Mouse (Mus musculus) T-helper 1 cell (primary cell): ENCODE measurements around the gene Cbln3.

Experiments used
- in situ Hi-C: fragments of 300-600 bp; cut with MboI, MseI; formaldehyde crosslinking; loops from one replicate; pipeline ENCODE4 v1.15.1; 2025; ENCODE audit warnings: high pct_unique_total_duplicates

Cbln3 gene

DNA sequence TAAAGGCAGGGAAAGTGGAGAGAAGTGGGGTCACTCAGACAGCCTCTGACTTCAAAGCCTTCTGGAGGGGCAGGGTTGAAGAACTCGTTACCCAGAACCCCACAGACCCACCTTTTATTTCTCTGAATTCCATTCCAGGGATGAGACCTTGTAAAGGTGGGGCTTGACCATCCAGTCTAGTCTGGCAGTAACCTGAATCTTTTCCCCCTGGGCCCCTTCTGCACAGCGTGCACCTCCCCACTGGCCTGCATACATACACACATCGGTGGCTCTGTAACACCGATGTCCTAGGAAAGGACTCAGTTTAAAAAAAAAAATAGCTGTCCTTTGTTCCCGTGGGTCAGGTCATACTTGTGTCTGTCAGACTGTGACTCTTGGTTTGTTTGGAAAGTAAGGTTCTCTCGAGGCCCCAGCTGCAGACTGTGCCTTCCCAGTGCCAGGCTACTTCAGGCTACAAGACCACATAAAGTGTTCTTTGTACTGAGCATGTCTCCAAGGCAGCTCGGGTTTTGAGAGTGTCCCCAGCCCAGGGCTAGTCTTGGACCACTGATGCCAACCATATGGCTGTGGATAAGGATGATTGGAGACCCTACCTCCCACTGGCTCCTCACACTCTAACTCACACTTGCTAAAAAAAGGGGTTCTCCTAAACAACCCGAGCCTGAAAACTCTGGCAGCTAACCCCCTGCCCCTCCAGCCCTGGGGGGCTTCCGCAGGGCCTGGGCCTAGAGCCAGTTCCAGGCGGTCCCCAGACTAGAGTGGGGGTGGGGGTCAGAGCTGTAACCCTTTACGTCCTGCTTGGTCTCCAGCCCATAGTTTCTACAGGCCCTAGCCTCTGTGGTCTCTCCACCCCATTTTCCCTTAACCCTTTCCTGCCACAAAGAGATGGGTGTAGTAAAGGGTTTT, 31.3 kb downstream of the Cbln3 start:
- in situ Hi-C loops: no loop called here

DNA sequence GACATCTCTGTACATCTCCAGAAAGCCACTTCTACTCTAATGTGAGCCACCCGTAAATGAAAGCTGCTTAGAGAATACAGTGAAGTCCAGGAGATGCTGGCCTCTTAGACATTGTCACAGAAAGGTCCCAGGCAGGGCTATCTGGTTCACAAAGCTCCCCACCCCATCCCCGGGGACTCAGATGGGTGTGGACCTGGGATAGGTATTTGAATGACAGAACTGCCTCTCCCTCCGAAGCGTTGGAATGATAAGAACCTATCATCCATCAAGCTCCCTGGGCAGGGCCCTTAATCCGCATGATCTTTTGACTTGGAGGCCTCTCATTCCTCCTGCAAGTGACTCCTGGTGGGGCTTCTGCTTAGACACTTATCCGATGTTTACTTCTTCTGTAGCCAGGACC, 33.3 kb downstream of the Cbln3 start:
- in situ Hi-C loops: no loop called here

GRCm38 (mm10) chr14:55845506-55846294, 38.5 kb downstream of the Cbln3 start:
- in situ Hi-C loops: no loop called here

DNA sequence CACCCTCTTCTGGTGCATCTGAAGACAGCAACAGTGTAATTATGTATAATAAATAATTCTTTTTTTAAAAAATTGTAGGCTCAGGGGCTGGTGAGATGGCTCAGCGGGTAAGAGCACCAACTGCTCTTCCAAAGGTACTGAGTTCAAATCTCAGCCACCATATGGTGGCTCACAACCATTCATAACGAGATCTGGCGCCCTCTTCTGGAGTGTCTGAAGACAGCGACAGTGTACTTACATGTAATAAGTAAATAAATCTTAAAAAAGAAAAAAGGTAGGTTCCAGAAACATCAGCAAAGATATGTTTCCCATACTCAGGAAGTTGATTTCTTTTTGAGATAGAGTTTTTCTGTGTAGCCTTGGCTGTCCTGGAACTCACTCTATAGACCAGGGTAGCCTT, 41.4 kb downstream of the Cbln3 start:
- in situ Hi-C loops: no loop called here

DNA sequence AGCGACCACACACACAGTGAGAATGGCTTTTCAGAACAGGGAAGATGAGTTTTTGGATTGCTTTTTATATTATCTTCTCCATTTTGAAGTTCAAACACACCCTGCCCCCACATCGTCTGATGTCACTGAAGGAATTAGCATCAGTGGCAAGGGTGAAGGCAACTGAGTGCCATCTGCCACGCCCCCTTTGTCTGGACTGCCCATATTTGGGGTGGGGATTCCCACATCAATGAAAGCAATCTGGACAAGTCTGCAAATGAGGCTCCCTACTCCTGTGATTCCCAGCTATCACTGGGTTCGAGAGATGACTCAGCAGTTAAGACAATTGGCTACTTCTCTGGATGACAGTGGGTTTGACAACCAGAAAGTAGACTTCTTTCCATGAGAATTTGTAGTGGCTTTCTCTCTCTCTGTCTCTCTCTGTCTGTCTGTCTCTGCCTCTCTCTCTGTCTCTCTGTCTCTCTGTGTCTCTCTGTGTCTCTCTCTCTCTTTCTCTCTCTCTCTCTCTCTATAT, 43.3 kb downstream of the Cbln3 start:
- in situ Hi-C loops: no loop called here

- in situ Hi-C loops: no loop called here
Measured at GRCm38 (mm10) chr14:55838740-55839139, 45.5 kb downstream of the Cbln3 start.

- in situ Hi-C loops: no loop called here
Measured at GRCm38 (mm10) chr14:55838312-55838711, 45.9 kb downstream of the Cbln3 start.

DNA sequence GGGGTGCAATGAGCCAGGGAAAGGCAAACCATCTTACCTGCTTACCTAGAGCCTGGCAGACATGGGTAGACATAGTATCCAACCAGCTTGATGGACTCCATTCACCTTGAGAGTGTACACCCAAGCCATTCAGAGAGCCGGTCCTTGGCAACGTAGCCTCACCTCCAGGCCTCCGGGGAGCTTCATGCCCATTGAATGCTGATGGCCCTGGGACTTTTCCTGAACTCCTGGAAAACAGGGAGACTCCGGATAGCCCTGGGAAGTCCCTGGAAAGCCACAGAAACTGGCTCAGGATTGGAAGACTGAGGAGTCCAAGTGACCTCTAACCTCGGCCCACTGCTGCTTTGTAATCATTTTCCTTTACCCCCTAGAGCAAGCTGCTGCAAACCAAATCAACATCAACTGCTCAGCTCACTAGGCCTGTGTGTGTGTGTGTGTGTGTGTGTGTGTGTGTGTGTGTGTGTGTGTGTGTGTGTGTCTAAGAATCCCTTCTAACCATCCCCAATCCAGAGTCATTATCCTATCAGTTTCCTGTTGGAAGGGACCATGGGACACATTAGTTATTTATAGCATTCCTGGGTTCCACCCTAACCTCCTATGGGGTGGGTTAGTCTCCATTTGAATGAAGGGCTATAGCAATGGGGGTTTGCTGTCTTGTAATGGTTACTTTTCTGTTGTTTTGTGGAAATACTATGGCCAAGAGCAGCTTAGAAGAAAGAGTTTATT, 49.2 kb downstream of the Cbln3 start:
- in situ Hi-C loops: loop anchor here (5.0 kb wide), 1 partner anchor 48 kb away; the partner anchor contains the start of gene Ripk3

DNA sequence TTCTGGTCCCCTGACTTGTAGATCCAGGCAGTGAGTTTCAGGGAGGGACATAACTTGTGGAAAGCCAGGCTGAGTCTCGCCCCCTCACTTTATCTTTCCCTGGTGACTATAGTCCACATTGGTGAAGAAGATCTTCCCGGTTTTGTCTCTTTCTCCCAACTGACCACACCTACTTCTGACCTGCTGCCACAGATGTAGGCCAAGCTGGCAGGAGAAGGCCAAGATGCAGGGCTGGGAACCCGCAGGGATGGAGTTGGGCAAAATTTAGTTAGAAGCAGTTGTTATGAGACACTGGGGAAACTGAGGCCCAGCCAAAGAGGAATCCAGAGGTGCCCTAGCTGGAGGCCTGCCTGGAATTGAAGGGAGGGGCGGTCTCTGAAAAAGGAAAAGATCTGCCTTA, 51.1 kb downstream of the Cbln3 start:
- in situ Hi-C loops: loop anchor here (5.0 kb wide), 1 partner anchor 46 kb away; the partner anchor contains the start of gene Ripk3

DNA sequence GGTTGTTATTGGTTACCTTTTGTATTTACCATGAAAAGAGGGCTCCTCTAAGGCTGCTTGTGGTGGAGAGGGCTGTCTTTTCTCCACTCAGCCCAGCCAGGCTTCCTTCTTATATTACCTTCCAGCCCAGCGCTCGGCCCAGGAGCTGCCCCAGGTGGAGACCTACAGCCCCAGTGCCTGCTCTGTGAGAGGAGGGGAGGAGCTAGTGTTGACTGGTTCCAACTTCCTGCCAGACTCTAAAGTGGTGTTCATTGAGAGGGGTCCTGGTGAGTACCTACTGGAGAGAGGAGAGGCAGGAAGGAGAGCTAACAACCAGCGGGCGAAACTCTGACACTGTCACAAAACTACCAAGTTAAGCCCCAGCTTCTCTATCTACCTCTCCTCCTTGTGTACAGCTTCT, 53.9 kb downstream of the Cbln3 start:
- in situ Hi-C loops: loop anchor here (5.0 kb wide), 1 partner anchor 43 kb away; the partner anchor contains the start of gene Ripk3

- in situ Hi-C loops: loop anchor here (5.0 kb wide), 1 partner anchor 43 kb away; the partner anchor contains the start of gene Ripk3
Measured at GRCm38 (mm10) chr14:55829854-55830253, 54.3 kb downstream of the Cbln3 start.
